In genomic region chr8:46503072-46503695, GRCm38 (mm10) we compare ENCODE assay signal across 8 mouse cellular contexts. TPM values are rescaled to one million over a fixed set of nuclear protein-coding genes. Genes with fewer than 3 reads are reported as not detected.
DNase-seq lines count a peak whose midpoint lies in the region; ATAC-seq lines count a peak whose summit lies in the region.

No protein-coding gene starts in this region.

- intact Hi-C loops in heart, postnatal 25 days (cut with DNase I): no loop called here
- intact Hi-C loops in left cerebral cortex, postnatal 25 days (cut with DNase I): no loop called here

- H3K4me2 ChIP-seq in heart, embryonic 11.5 days: peak overlapping the region; percentile 56
- H3K4me2 ChIP-seq in embryonic facial prominence, embryonic 11.5 days (ENCODE audit: low read depth, low read length): peak overlapping the region; percentile 27
- peak overlapping the region; percentile 51 for H3K4me2 ChIP-seq in hindbrain, embryonic 12.5 days (replicated peaks)
- H3K4me2 ChIP-seq in midbrain, embryonic 11.5 days: peak overlapping the region; percentile 28

- no peak for DNase-seq in heart, postnatal 25 days (ENCODE audit: low spot score)
- DNase-seq in embryonic facial prominence, embryonic 11.5 days (ENCODE audit: low spot score): no peak
- no peak for DNase-seq in midbrain, embryonic 11.5 days (ENCODE audit: low spot score, missing footprints)
- DNase-seq in left cerebral cortex, postnatal 25 days (ENCODE audit: low spot score in 2 of 2): no peak
- no peak for DNase-seq in adrenal gland, postnatal 14 days

- WGBS in heart, embryonic 11.5 days (ENCODE audit: insufficient replicate concordance): 80% methylated on average over 11 of the region's 12 CpGs
- WGBS in embryonic facial prominence, embryonic 11.5 days: 78% methylated on average over 10 of the region's 12 CpGs
- 80% methylated on average over 12 of the region's 12 CpGs for WGBS in hindbrain, embryonic 12.5 days
- 76% methylated on average over 12 of the region's 12 CpGs for WGBS in midbrain, embryonic 11.5 days

- H3K27me3 ChIP-seq in heart, embryonic 11.5 days (ENCODE audit: control insufficient read depth, insufficient read depth, low read length): no peaks in the 10 kb centered on the region
- no peaks in the 10 kb centered on the region for H3K27me3 ChIP-seq in embryonic facial prominence, embryonic 11.5 days (ENCODE audit: control insufficient read depth, insufficient read depth, low read length)
- no peaks in the 10 kb centered on the region for H3K27me3 ChIP-seq in hindbrain, embryonic 12.5 days
- H3K27me3 ChIP-seq in midbrain, embryonic 11.5 days (ENCODE audit: control insufficient read depth, insufficient read depth, low read length): no peaks in the 10 kb centered on the region

- no peak for ATAC-seq in heart, embryonic 11.5 days (replicated peaks; ENCODE audit: insufficient number of reproducible peaks, low FRiP score, low TSS enrichment)
- no peak for ATAC-seq in embryonic facial prominence, embryonic 11.5 days (replicated peaks; ENCODE audit: insufficient number of reproducible peaks, low FRiP score, low TSS enrichment, low read depth)
- no peak for ATAC-seq in hindbrain, embryonic 12.5 days (ENCODE audit: low FRiP score)
- no peak for ATAC-seq in midbrain, embryonic 11.5 days (ENCODE audit: low FRiP score)
- no peak for ATAC-seq in megakaryocyte, adult 5-6 weeks (ENCODE audit: poor library complexity, severe bottlenecking)

- H3K9me3 ChIP-seq in heart, embryonic 11.5 days (replicated peaks; ENCODE audit: control insufficient read depth, low read length): no peaks in the 10 kb centered on the region
- no peaks in the 10 kb centered on the region for H3K9me3 ChIP-seq in embryonic facial prominence, embryonic 11.5 days (replicated peaks; ENCODE audit: control insufficient read depth, low read length)
- no peaks in the 10 kb centered on the region for H3K9me3 ChIP-seq in hindbrain, embryonic 12.5 days (replicated peaks)
- H3K9me3 ChIP-seq in midbrain, embryonic 11.5 days (ENCODE audit: control insufficient read depth, low read length): no peaks in the 10 kb centered on the region

- peaks cover 21% of the 10 kb centered on the region for H3K4me1 ChIP-seq in heart, embryonic 11.5 days (ENCODE audit: control insufficient read depth, insufficient read depth, low read length)
- no peaks in the 10 kb centered on the region for H3K4me1 ChIP-seq in embryonic facial prominence, embryonic 11.5 days (ENCODE audit: control insufficient read depth, insufficient read depth, low read length)
- H3K4me1 ChIP-seq in hindbrain, embryonic 12.5 days: peaks cover 12% of the 10 kb centered on the region
- H3K4me1 ChIP-seq in midbrain, embryonic 11.5 days (ENCODE audit: control insufficient read depth, insufficient read depth, low read length): 0 out of 2 replicates have a peak, but pooled peaks cover 3% of the 10 kb centered on the region

- H3K27ac ChIP-seq in heart, embryonic 11.5 days (ENCODE audit: low read depth, low read length): no peak overlapping the region
- H3K27ac ChIP-seq in embryonic facial prominence, embryonic 11.5 days (replicated peaks; ENCODE audit: low read depth, low read length): no peak overlapping the region
- no peak overlapping the region for H3K27ac ChIP-seq in hindbrain, embryonic 12.5 days
- no peak overlapping the region for H3K27ac ChIP-seq in midbrain, embryonic 11.5 days (ENCODE audit: low read depth, low read length)

- H3K4me3 ChIP-seq in heart, embryonic 11.5 days (ENCODE audit: low read depth, low read length): peak overlapping the region; percentile 31; the same call in 1 of the 2 replicates
- H3K4me3 ChIP-seq in embryonic facial prominence, embryonic 11.5 days (ENCODE audit: low read depth, low read length): no peak overlapping the region
- peak overlapping the region; percentile 28; the same call in 1 of the 2 replicates for H3K4me3 ChIP-seq in hindbrain, embryonic 12.5 days
- no peak overlapping the region for H3K4me3 ChIP-seq in midbrain, embryonic 11.5 days (ENCODE audit: low read depth, low read length)

- H3K36me3 ChIP-seq in heart, embryonic 11.5 days (ENCODE audit: control insufficient read depth, insufficient read depth, low read length): no peaks in the 10 kb centered on the region
- H3K36me3 ChIP-seq in embryonic facial prominence, embryonic 11.5 days (replicated peaks; ENCODE audit: control insufficient read depth, insufficient read depth, low read depth, low read length): no peaks in the 10 kb centered on the region
- H3K36me3 ChIP-seq in hindbrain, embryonic 12.5 days: no peaks in the 10 kb centered on the region
- no peaks in the 10 kb centered on the region for H3K36me3 ChIP-seq in midbrain, embryonic 11.5 days (ENCODE audit: control insufficient read depth, insufficient read depth, low read length)

- peak overlapping the region; percentile 22; the same call in 1 of the 2 replicates for H3K9ac ChIP-seq in heart, embryonic 11.5 days (ENCODE audit: low read depth, low read length)
- H3K9ac ChIP-seq in embryonic facial prominence, embryonic 11.5 days (replicated peaks; ENCODE audit: low read length): no peak overlapping the region
- H3K9ac ChIP-seq in hindbrain, embryonic 12.5 days: no peak overlapping the region
- no peak overlapping the region for H3K9ac ChIP-seq in midbrain, embryonic 11.5 days (ENCODE audit: low read length)

RNA-seq across cellular contexts. Expression of gene Acsl1, which starts 32.3 kb away (rescaled TPM):
- polyA plus RNA-seq in heart, embryonic 11.5 days (2014; fragmentation: Nextera tagmentation; extraction: Ambion mirVana): 16.4 and 20.3 TPM in 2 replicates
- total RNA-seq in heart, postnatal 25 days (2021): 100 to 1,000 TPM; 842 to 883 TPM
- 11.7 and 13.8 TPM in 2 replicates for polyA plus RNA-seq in embryonic facial prominence, embryonic 11.5 days (2014; fragmentation: Nextera tagmentation; extraction: Ambion mirVana)
- polyA plus RNA-seq in hindbrain, embryonic 12.5 days (2016; fragmentation: Nextera tagmentation; extraction: Ambion mirVana): 12.4 and 14.1 TPM in 2 replicates
- polyA plus RNA-seq in midbrain, embryonic 11.5 days (2014; fragmentation: Nextera tagmentation; extraction: Ambion mirVana): 9.0 and 9.6 TPM in 2 replicates
- 10 to 100 TPM; 42.2 to 49.0 TPM for total RNA-seq in left cerebral cortex, postnatal 25 days (2021)
- total RNA-seq in megakaryocyte, adult 5-6 weeks (2015): 51.0 and 67.3 TPM in 2 replicates
- 97.1 and 125 TPM in 2 replicates for total RNA-seq in megakaryocyte, adult 5-6 weeks (2017)
- 631 and 851 TPM in 2 replicates for total RNA-seq in adrenal gland, postnatal 14 days (2021)

RNA-seq across cellular contexts. Expression of gene Cenpu, which starts 48.6 kb away (rescaled TPM):
- 14.9 and 18.4 TPM in 2 replicates for polyA plus RNA-seq in heart, embryonic 11.5 days (2014; fragmentation: Nextera tagmentation; extraction: Ambion mirVana)
- under 1 TPM; 0.65 to 0.67 TPM for total RNA-seq in heart, postnatal 25 days (2021)
- polyA plus RNA-seq in embryonic facial prominence, embryonic 11.5 days (2014; fragmentation: Nextera tagmentation; extraction: Ambion mirVana): 29.4 and 36.0 TPM in 2 replicates
- polyA plus RNA-seq in hindbrain, embryonic 12.5 days (2016; fragmentation: Nextera tagmentation; extraction: Ambion mirVana): 16.2 and 18.1 TPM in 2 replicates
- 32.6 and 35.3 TPM in 2 replicates for polyA plus RNA-seq in midbrain, embryonic 11.5 days (2014; fragmentation: Nextera tagmentation; extraction: Ambion mirVana)
- 1 to 10 TPM; 1.9 to 2.9 TPM for total RNA-seq in left cerebral cortex, postnatal 25 days (2021)
- total RNA-seq in megakaryocyte, adult 5-6 weeks (2015): 21.0 and 25.9 TPM in 2 replicates
- total RNA-seq in megakaryocyte, adult 5-6 weeks (2017): 30.1 and 70.6 TPM in 2 replicates
- 5.6 and 6.9 TPM in 2 replicates for total RNA-seq in adrenal gland, postnatal 14 days (2021)

Comparison
In these comparisons a context has a peak if more than half of its experiments do, and no peak if none do; other contexts are left out.
1. H3K4me3 ChIP-seq: peak in heart, embryonic 11.5 days (single experiment) and hindbrain, embryonic 12.5 days (single experiment); none in embryonic facial prominence, embryonic 11.5 days (single experiment) and midbrain, embryonic 11.5 days (single experiment).
2. Peak in every context shown above with its lines, with median percentiles within 50 percentile points of each other: H3K4me2 ChIP-seq.